Mouse (Mus musculus): Measurements from ENCODE around the gene Alg6.

The Alg6 gene

DNA sequence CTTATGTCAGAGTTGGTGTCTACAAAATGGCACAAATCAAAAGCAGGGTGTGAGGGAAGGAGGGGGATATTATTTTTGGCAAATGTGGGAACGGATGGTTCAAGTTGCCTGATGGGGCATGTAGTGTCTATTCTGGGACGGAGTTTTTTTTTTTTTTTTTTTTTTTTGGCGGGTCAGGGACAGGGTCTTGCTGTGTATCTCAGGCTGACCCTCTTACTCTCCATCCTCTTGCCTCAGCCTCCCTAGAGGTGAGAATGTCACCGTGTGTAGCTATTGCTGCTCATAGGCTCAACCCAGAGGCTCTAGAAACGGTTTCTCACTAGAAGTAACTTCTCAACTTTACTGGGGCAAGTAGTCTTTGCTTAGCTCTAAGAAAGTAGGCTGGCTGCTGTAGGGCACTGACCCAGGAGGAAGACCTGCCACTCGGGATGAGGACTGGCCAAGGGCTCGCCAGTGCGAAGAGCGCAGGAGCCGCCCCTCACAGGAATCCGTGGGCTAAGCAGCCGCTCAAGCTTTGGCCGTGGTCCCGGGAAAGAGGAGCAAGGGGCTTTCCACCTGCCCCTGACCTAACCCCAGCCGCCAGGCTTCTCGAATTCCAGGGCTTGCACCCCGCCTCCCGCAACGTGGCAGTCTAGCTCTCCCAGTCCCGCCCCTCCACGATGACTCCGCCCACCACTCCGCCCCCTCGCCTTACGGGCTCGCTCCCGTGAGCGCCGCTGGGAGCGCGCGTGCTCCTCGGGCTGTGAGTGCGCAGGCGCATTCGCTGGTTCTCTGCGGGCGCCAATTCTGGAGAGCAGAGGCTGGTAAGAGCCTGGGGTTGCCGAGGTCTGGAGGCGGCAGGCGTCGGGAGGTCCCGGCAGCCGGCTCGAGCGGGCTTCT is at the start of gene Alg6:
Gene Alg6 (plus strand): TSS at position 761 of the 879 bp plus-strand sequence.
- DNase-seq: peak; percentile 97 to 99

GRCm38 (mm10) chr4:99670203-99670851 is 45.1 kb upstream of the Alg6 start:
- no peak for DNase-seq

GRCm38 (mm10) chr4:99675191-99675590 is 40.3 kb upstream of the Alg6 start:
- DNase-seq: no peak

- DNase-seq: no peak
Measured at GRCm38 (mm10) chr4:99683941-99684340, 31.5 kb upstream of the Alg6 start.

DNA sequence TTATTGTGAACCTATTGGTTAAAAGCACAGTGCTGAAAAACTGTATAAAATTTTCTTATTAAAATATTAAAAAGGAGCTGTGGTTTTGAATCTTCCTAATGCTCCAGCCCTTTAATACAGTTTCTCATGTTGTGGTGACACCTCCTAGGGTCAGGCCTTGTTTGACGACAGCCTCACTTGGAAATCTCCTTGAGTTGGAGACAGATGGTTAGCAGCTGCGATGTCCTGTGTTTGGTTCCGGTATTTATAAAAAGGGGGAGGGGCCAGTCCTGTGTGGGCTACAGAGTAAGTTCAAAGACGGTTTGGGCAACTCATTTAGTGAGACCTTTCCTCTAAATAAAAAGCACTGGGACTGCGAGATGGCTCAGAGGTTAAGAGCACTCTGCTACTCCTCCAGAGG is 29.2 kb upstream of the Alg6 start:
- no peak for DNase-seq

DNA sequence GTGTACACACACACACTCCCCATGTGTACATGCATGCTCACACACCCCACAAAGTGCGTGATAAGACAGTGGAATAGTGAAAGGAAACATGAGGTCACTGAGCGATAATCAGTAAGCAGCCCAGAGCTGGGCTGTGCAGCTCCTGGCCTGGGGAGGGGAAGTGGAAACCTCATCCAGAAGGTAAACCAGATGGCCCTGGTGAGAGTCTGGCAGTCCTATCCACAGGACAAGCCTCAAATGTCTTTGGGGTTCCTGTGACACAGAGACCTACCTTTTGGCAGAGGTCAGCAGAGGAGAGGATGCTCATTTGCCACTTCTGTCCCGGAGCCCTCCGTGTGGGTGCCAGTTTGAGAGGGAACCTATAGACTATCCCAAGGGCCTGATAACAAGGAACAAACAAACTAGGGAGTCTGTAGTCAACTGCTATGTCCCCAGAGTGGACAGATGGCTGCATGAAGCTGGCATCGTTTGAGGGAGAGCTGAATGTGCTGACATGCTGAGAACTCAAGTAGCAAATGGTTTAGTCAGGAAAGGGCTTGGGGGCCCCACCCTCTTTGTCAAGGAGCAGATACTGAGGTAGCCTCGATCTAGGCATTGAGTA is 2.8 kb upstream of the Alg6 start:
- peak; percentile 89 for DNase-seq

DNA sequence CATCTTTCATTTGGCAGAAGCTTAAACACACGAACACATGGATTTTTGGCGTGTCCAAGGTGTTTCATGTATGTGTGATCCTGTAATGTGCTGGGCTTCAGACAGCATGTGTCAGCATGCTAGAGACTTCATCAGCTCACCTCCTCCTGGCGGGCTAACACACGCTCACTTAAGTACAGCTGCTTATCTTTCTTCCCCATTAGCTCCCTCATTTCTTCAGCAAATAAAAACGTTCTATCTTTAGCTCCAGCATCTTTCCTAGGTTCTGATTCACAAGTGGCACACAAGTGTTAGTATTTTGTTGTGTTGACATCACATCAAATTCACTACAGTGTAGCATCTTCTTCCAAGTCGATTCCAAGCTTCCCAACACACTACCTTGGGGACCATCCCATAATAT is 1.5 kb upstream of the Alg6 start:
- no peak for DNase-seq

DNA sequence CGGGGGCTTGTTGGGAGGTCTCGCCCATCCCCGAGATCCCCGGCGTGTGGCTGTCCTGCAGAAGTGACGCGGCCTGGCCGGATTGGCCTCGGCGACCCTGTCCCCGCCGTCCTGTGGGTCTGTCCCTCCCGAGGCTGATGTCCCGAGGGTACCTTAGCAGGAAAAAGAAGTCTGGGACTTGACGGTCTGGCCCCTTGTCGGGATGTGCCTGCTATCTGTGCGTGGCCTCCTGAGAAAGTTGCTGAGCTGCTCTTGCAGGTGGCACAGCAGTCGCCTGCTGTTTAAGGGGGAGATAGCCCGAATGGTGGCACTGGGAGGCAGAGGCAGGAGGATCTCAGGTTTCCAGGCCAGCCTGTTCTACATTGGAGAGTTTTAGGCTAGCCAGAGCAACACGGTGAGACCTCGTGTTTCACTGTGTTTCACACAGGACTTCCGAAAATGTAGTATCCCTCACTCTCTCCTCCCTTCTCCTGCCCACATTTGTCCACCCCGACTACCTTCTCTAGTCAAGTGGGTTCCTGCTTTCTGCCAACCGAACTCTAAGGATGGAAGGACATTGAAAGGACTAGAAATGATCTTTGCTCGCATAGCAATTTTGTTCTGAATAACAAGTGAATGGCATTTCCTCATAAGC is 436 bp downstream of the Alg6 start:
- no peak for DNase-seq

DNA sequence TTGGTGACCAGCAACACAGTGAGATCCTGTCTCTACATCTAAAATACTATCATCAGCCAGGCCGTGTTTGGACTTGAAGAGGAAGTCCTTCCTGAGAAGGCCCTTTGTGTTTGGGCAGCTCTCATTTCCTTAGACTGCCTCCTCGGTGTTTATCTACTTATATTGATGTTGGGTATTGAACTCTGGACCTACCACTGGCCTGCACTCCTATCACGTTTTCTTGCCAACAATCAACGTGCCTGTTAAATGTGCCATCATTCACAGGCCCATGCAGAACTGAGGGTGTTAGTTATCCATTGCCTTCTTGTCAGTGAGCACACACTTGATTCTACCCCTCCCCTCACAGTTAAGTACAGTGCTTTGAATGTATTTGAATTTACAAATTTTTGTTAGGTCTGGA is 2.4 kb downstream of the Alg6 start:
- no peak for DNase-seq

DNA sequence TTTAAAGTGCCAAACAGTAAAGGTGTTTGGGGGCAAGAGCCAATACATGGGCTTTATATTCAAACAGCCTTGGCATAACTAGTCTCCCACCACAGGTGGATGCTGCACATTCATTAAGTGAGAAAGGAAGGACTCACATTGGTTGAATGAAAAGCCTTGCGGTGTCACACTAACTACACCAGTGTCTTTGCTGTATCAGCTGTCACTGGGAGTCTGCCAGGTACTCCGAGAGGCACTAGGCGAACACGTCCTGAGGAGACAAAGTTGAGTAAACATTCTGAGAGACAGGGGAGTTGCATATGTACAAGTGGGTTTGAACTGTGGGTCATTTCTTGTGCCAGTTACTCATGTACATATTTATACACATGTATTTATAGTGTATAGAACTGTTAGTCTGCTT is 8.9 kb downstream of the Alg6 start:
- no peak for DNase-seq

- DNase-seq: no peak
Measured at GRCm38 (mm10) chr4:99725914-99726451, 10.5 kb downstream of the Alg6 start.

- DNase-seq: no peak
Measured at GRCm38 (mm10) chr4:99739836-99740235, 24.4 kb downstream of the Alg6 start.

- DNase-seq: no peak
Measured at GRCm38 (mm10) chr4:99752426-99752825, 37.0 kb downstream of the Alg6 start.

DNA sequence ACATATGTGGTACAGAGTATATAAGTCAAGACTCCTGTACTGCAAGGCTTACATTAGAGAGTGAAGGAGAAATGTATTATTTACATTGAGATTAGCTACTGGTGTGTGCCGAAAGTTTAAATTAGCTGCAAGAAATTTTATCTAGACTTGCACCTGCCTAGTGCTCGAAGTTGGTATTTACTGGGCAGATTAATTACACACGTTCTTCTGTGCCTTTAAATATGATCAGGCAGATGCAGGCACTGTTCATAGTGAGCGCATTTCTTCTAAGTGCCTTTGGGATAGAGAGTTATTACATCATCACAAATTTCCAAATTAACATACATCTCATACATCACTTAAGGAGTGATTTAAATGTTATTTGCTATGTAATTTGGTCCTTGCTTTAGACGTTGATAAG is 50.8 kb downstream of the Alg6 start:
- no peak for DNase-seq

DNA sequence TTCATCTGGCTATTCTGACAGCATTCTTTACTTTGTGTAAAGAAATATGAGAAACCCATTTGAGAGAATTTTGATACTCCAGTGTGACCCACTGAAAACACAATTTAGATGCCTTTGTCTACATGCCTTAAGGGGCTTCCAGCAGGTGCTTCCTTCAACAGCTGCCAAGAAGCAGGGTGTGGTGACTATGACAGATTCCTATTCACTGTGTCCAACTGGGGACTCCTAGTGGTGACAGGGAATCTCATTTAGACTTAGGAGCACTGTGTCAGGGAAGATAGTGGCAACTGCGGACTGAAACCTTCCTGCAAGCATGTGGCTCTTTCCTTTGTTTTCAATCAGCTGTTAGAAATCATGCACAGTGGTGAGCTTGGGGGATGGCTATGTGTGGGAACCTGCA is 51.3 kb downstream of the Alg6 start:
- DNase-seq: peak in 1 of 2 experiments; percentile 27

DNA sequence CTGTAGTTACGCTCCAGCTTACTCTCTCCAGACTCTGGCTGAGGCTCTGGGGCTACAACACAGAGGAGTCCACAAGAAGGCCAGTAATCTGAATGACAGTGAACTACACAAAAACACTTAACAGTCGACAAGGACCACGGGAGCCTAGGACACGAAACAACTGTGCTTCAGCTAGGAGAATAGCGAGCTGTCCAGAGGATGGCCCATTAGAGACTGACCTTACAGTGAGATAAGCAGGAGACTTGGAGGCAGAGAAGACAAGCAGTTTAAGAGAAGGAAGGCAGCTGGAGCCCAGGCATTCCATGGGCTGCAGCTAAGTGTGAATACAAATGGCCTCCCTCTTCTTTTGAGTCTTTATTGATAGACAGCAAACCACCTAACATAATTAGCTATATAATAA is 55.1 kb downstream of the Alg6 start:
- no peak for DNase-seq

- DNase-seq: no peak
Measured at GRCm38 (mm10) chr4:99773041-99773440, 57.6 kb downstream of the Alg6 start.

DNA sequence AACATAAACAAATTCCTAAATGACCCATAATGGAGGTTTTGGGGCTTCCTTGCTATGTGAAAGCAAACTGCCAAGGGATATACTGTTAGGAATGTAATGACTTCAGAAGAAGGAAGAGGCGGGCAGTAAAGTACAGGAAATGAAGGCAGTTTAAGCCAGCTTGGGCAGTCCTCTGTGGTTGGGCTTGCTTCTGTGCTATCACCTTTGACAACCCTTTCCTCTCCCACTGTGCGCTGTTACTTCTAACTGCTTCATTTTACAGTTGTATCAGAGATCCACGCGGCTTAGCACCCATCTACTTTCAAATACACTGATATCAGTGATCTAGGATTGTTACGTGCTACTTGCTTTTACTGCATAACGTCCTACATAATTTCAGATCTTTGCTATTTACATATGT is 76.9 kb downstream of the Alg6 start:
- DNase-seq: no peak

All from cerebellum, postnatal 25 days (tissue).